Mouse (Mus musculus) heart, adult 2 months (tissue): ENCODE data around the gene Ankdd1a. TPM values are rescaled to one million over a fixed set of nuclear protein-coding genes. Genes with fewer than 3 reads are reported as not detected.
A peak's percentile ranks its signal among the peaks of the same experiment; 100 is the strongest.

ENCODE experiments used
- DNase-seq, 2 experiments: peaks; one replicate each; pipeline ENCODE4 v3.0.0; 2021
- H3K27ac ChIP-seq: fragments of 200-600 bp; 2 replicates; pipeline ENCODE4 v1.8.1; 2022
- H3K27me3 ChIP-seq: fragments of 200-500 bp; 2 replicates; pipeline ENCODE4 v1.6.1; 2012; ENCODE audit warnings: mild to moderate bottlenecking, low read length, inconsistent platforms, mixed read lengths; ENCODE audit not compliant: control insufficient read depth, insufficient read depth
- H3K36me3 ChIP-seq: fragments of 200-500 bp; 2 replicates; pipeline ENCODE4 v1.6.1; 2012; ENCODE audit warnings: low read length, inconsistent platforms; ENCODE audit not compliant: control insufficient read depth, insufficient read depth
- H3K4me1 ChIP-seq: fragments of 200-500 bp; 2 replicates; pipeline ENCODE4 v1.6.1; 2011; ENCODE audit warnings: low read length; ENCODE audit not compliant: control insufficient read depth, insufficient read depth
- H3K4me3 ChIP-seq: fragments of 200-600 bp; 2 replicates; pipeline ENCODE4 v1.8.1; 2022
- H3K79me2 ChIP-seq: fragments of 200-500 bp; replicated peaks from 2 replicates; pipeline ENCODE4 v1.6.1; 2012; ENCODE audit warnings: mild to moderate bottlenecking, inconsistent platforms, low read length, moderate library complexity, mixed read lengths; ENCODE audit not compliant: control insufficient read depth, insufficient read depth
- H3K9ac ChIP-seq: fragments of 200-500 bp; 2 replicates; pipeline ENCODE4 v1.6.1; 2012; ENCODE audit warnings: low read depth, mild to moderate bottlenecking, control low read depth, inconsistent platforms, low read length, mixed read lengths
- CTCF ChIP-seq: fragments of 200-600 bp; IDR thresholded peaks from 2 replicates; pipeline ENCODE4 v1.8.1; 2022; ENCODE audit warnings: antibody characterized with exemption, mild to moderate bottlenecking, moderate library complexity
- EP300 ChIP-seq: fragments of 200-500 bp; IDR thresholded peaks from 2 replicates; pipeline ENCODE4 v1.6.1; 2011; ENCODE audit warnings: low read depth, low read length, control low read depth; ENCODE audit not compliant: insufficient read depth
- POLR2A ChIP-seq: fragments of 200-500 bp; IDR thresholded peaks from 2 replicates; pipeline ENCODE4 v1.6.1; 2011; ENCODE audit warnings: mild to moderate bottlenecking, low read depth, low read length, control low read depth; ENCODE audit not compliant: insufficient read depth
- WGBS: fragments of 180-500 bp; shearing (Covaris S2); methylation state at CpG from one replicate; pipeline ENCODE4 v1.1.7; 2018; 5-methylcytosine and 5-hydroxymethylcytosine counted together
- intact Hi-C: fragments of 180-260 bp; cut with DNase I; formaldehyde crosslinking; loops from one replicate; pipeline ENCODE4 v1.15.1; 2025
- polyA plus RNA-seq: library from polyadenylated mRNA; depleted of rRNA; stranded (reverse); fragments of >200 nt; gene quantifications from 2 replicates; pipeline ENCODE4 v1.2.3, GENCODE M21; 2012
- total RNA-seq, 2 experiments: library from RNA; stranded (reverse); gene quantifications; 2 replicates each; pipeline ENCODE4 v1.2.3; 2021

Gene Ankdd1a
- total and polyA plus RNA-seq, 3 experiments = not detected

DNA sequence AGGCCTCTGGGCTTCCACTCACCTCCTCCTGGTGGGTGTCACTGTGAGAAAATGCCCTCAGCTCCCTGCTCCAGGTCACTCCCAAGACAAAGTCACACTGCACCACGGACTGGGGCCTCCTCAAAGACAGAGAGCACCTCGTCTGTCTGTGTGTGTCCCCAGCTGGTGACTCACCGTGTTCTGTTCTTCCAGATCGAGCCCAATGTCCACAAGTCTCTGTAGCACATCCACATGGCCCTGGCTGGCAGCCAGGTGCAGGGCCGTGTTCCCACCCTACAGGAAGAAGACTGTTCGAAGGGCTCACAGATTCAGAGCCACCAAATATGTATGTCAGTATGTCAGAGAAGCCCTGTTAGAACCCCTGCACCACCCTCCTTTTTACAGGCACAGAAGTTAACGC, 11.5 kb downstream of the Ankdd1a start:
- no peak overlapping the region for H3K9ac ChIP-seq
- no peak for TF ChIP-seq CTCF
- no peak for TF ChIP-seq POLR2A
- no peak for TF ChIP-seq EP300
- 28% methylated on average over 7 of the region's 7 CpGs for WGBS
- no peak for DNase-seq
- no peaks in the 10 kb centered on the region for H3K27me3 ChIP-seq
- no peak overlapping the region for H3K27ac ChIP-seq
- H3K36me3 ChIP-seq = no peaks in the 10 kb centered on the region
- no peak overlapping the region for H3K4me3 ChIP-seq
- intact Hi-C loops = no loop called here
- H3K4me1 ChIP-seq = no peaks in the 10 kb centered on the region
- no peaks in the 10 kb centered on the region for H3K79me2 ChIP-seq

DNA sequence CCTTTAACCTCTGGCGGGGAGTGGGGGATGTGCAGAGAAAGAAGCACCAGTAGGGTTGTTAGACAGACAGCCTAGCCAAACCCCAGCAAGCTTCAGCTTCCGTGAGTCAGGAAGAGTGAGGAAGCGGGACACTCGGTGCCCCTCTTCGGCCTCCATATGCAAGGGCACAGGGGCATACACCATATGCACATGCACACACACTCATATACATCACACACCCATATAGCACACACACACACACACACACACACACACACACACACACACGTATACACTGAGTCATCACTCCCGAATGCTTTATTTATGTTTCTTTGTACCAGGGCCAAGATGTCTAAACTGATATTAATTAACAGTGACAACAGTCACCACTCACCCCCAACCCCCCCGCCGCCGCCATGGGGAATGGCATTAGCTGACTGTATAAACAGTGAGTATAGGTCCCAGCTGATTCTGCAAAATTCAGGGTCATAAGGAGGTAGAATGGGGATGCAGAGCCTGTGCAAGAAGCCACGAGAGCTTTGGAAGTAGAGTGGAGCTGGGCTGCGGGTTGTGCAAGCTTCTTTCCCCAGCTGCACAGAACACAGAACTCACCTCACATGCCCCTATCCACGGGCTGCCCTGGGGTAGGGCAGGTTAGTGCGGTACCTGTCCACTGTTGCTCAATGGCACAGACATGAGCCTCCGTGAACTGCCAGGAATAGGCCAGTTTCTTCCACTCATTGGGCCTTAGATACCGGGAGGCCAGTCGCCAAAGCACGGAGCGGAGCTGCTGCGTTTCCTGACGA, 17.1 kb downstream of the Ankdd1a start:
- Histone ChIP-seq H3K4me3 (no peak overlapping the region), H3K79me2 (no peaks in the 10 kb centered on the region), H3K4me1 (no peaks in the 10 kb centered on the region), H3K27me3 (no peaks in the 10 kb centered on the region), H3K9ac (no peak overlapping the region), H3K36me3 (no peaks in the 10 kb centered on the region), H3K27ac (no peak overlapping the region)
- intact Hi-C loops = no loop called here
- no peak for TF ChIP-seq CTCF
- no peak for TF ChIP-seq POLR2A
- no peak for TF ChIP-seq EP300
- DNase-seq = no peak
- 78% methylated on average over 21 of the region's 21 CpGs for WGBS

DNA sequence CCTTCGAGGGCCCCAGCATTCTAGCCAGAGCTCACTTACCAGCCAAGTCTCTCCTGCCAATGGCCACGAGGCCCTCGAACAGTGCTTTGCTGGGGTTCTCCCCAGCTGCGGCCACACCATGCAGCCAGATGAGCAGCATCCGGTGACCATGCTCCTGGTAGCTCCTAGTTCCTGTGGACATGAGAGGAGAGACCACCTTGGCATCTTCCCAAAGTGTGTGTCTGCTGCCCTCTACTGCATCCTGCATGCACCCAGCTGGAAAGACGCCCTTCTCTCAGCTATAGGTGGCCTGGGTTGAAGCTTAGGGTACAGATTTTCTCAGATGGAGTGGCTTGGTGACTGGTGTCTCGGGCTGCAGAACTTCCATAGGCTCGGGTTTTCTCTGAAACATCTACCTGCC, 17.8 kb downstream of the Ankdd1a start:
- Histone ChIP-seq H3K27ac (no peak overlapping the region), H3K79me2 (no peaks in the 10 kb centered on the region), H3K36me3 (no peaks in the 10 kb centered on the region), H3K27me3 (no peaks in the 10 kb centered on the region), H3K9ac (no peak overlapping the region), H3K4me3 (no peak overlapping the region), H3K4me1 (no peaks in the 10 kb centered on the region)
- intact Hi-C loops = no loop called here
- TF ChIP-seq POLR2A (no peak), EP300 (no peak), CTCF (peak; percentile 22; the same call in 1 of the 2 replicates)
- WGBS = 34% methylated on average over 8 of the region's 8 CpGs
- no peak for DNase-seq

DNA sequence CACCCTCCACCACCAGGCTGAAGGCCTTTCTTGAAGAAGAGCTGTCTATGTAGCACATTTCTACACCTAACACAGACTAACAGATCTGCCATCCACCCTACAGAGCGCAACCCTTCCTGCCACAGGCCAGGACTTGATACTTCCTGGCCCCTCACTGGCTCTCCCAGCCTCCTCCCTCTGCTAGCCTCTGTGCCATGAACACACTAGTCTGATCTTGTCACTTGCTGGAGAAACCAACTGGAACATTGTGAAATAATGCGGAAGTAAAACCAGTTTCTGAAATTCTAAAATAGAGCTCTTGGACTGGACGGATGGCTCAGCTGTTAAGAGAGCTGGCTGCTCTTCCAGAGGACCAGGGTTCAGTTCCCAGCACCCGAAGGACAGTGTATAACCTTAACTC, 27.1 kb downstream of the Ankdd1a start:
- H3K4me3 ChIP-seq = no peak overlapping the region
- TF ChIP-seq CTCF (no peak), EP300 (no peak), POLR2A (no peak)
- H3K4me1 ChIP-seq = no peaks in the 10 kb centered on the region
- 90% methylated on average over 4 of the region's 4 CpGs for WGBS
- no peak overlapping the region for H3K9ac ChIP-seq
- H3K36me3 ChIP-seq = no peaks in the 10 kb centered on the region
- H3K79me2 ChIP-seq = no peaks in the 10 kb centered on the region
- intact Hi-C loops = no loop called here
- no peak for DNase-seq
- no peaks in the 10 kb centered on the region for H3K27me3 ChIP-seq
- H3K27ac ChIP-seq = no peak overlapping the region

DNA sequence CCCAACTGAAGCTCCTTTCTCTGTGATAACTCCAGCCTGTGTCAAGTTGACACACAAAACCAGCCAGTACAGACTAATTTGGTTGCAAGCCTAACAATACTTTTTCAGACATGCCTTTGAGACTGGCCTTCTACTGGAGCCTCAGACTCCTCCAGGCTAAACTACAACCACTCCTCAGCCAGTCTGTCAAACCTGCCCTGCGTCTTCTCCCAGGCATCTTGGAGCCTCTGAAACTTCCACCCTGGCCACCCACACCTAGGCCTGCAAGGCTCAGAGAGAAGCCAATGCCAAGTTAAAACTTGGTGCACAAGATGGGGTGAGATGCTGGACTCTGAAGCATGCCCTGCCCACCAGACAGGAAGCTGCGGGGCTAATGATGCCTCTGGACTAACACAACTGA, 27.6 kb downstream of the Ankdd1a start:
- H3K36me3 ChIP-seq = no peaks in the 10 kb centered on the region
- no peak overlapping the region for H3K27ac ChIP-seq
- no peak for DNase-seq
- H3K27me3 ChIP-seq = no peaks in the 10 kb centered on the region
- H3K4me3 ChIP-seq = no peak overlapping the region
- no peak overlapping the region for H3K9ac ChIP-seq
- H3K79me2 ChIP-seq = no peaks in the 10 kb centered on the region
- intact Hi-C loops = no loop called here
- no peaks in the 10 kb centered on the region for H3K4me1 ChIP-seq
- WGBS = 82% methylated on average over 2 of the region's 2 CpGs
- TF ChIP-seq CTCF (no peak), POLR2A (no peak), EP300 (no peak)

DNA sequence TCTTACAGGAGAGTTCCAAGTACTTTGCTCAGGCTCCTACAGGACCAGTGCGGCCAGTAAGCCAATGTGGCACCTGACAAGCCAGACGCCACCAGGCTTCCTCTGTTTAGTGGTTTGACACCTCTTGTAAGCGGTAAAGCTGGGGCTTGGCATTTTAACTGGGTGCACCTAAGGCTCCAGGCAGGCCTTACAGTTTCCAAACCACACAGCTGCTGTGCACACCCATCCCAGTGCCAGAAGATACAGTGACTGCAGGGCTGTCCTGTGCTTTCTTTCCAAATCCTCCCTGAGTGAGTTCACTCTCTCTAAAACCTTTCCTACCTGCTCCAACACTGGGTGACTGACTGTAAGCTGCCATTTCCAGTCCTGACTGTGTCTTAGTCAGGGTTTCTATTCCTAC, 28.5 kb downstream of the Ankdd1a start:
- Histone ChIP-seq H3K9ac (no peak overlapping the region), H3K4me3 (no peak overlapping the region), H3K27ac (no peak overlapping the region), H3K36me3 (no peaks in the 10 kb centered on the region), H3K27me3 (no peaks in the 10 kb centered on the region), H3K4me1 (no peaks in the 10 kb centered on the region), H3K79me2 (no peaks in the 10 kb centered on the region)
- intact Hi-C loops = no loop called here
- TF ChIP-seq EP300 (no peak), POLR2A (no peak), CTCF (no peak)
- no peak for DNase-seq
- WGBS = 93% methylated on average over 3 of the region's 3 CpGs
